Mouse (Mus musculus) c-Kit-negative CD71-positive TER-119-positive erythroid progenitor cells, embryonic 14.5 days (primary cell): Measurements from ENCODE around the gene Snapin.
A peak's percentile ranks its signal among the peaks of the same experiment; 100 is the strongest.

Source experiments
- DNase-seq: peaks from one replicate; pipeline ENCODE4 v3.0.0-alpha.2; 2013; ENCODE audit warnings: low read depth, low spot score

Gene Snapin

DNA sequence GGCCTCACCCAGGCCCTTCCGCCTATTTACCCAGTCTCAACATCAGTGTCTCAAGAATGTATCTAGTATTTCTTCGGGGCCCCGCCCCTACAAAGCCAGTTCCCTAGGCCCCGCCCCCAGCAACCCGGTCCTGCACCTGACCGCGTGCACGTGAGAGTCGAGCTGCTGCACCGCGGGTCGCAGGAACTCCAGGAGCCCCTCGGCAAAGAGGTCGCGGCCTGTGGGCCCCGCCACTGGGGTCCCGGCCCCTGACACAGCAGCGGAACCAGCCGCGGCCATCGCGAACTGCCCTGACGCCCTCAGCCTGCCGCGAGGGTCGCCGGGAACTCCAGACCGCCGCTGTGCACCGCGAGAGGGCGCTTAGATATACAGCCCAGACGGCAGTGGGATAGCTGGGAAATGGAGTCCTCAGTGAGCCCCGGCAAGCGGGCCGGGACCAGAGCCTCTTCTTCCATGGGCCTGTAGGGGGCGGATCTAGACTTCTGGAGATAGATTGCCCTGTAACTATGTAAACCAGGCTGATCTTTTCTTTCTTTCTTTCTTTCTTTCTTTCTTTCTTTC, at the start of gene Snapin:
Snapin (minus strand) TSS at position 338 of the 561 bp plus-strand sequence.
- DNase-seq: peak; percentile 89

DNA sequence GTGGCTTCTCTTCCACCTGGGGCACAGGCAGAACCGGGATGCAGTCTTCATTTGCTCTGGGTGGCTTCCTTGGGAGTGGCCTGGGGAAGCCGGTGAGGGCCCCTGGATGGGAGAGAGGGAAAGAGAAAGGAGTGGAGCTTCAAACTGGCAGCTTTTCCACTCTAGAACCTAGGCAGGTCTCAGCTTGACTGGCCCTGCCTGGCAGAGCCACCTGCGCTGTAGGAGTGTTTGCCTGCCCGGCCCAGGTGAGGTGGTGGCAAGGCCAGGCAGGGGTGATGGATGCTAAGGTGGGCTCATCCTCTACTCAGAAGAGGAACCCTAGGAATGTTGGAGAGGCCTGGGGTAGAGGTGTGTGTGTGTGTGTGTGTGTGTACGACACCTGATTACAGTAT, 47.1 kb upstream of the Snapin start:
- no peak for DNase-seq

- no peak for DNase-seq
Observed at GRCm38 (mm10) chr3:90537141-90537904, 46.5 kb upstream of the Snapin start, which contains the start of gene S100a16. Gene S100a16 (plus strand): TSS chr3:90537254.

DNA sequence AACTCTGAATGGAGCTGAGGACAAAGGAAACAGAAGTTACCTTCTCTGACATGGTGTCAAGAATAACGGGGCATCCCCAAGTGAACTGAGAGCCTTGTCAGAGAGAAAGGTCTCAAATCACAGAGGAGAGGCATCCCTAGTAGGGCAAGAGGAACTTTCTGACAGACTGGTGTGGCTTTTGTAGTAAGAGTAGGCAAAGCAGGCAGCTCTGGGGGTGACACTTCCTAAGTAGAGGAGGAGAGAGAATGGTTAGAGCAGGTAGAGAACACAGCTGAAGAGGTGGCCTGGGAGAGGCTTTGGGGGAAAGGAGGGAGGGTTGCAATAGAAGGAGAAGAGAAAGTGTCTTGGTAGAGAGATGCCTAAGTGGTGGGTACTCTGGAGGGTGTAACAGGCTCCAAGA, 44.6 kb upstream of the Snapin start:
- DNase-seq: no peak

DNA sequence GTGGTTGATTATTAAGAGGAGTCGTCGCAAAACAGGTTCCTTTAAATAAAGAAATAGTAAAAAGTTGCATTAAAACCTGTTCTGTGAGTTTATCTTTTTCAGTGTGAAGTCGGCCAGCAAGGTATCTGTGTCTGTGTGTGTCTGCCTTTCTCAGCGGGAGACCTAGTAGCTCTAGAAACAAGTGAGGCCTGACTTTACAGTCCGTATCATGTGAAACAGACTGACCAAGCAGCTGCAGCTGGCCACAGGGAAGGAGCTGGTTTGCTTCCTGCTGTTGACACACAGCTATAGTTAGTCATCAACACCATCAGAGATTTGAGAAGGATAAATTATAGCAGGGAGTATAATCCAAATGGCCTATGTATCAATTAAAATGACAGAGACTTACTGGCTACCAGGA, 40.9 kb upstream of the Snapin start:
- no peak for DNase-seq

DNA sequence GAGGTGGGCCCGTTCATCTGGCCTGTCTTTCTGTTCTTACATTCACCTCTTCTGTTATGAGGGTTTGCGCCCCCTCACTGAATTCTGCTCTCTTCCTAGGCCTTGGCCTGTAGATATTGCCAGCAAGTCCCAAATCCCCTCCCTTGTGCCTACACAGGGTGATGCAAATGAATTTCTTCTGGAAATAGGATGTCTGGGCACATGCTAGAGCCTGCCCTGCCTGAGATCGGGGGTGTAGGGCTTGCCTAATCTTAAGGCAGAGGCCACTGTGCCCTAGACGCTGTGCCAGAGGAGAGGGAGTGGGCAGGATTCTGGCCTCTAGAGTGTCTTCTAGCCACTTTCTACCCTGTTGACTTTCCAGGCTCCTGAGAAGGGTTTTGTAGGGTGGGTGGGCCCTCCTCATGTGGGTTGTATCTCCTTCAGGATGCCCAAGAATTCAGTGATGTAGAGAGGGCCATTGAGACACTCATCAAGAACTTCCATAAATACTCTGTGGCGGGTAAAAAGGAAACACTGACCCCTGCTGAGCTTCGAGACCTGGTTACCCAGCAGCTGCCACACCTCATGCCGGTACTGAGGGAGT, 36.5 kb upstream of the Snapin start:
- no peak for DNase-seq

GRCm38 (mm10) chr3:90526580-90526979, 35.7 kb upstream of the Snapin start, which contains the start of gene S100a14:
Gene S100a14 (plus strand): TSS chr3:90526856.
- no peak for DNase-seq

- DNase-seq: no peak
Observed at GRCm38 (mm10) chr3:90526076-90526475, 35.2 kb upstream of the Snapin start.

- DNase-seq: no peak
Observed at GRCm38 (mm10) chr3:90525421-90525820, 34.6 kb upstream of the Snapin start.

- DNase-seq: no peak
Observed at GRCm38 (mm10) chr3:90517711-90518110, 26.9 kb upstream of the Snapin start.

DNA sequence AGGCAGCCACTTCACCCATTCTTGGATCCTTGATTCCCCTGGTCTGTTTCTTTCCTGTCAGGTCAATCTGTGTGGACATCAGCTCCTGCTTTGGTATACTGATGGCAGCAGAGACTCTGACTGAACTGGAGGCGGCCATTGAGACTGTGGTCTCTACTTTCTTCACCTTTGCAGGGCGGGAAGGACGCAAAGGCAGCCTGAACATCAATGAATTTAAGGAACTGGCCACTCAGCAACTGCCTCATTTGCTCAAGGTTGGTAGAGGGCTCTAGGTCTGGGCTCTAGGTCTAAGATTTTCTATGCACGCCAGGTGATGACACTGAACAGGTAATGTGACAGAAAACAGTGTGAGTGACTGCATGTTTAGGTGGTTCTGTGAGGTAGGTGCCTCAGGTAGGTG, 25.0 kb upstream of the Snapin start:
- no peak for DNase-seq

DNA sequence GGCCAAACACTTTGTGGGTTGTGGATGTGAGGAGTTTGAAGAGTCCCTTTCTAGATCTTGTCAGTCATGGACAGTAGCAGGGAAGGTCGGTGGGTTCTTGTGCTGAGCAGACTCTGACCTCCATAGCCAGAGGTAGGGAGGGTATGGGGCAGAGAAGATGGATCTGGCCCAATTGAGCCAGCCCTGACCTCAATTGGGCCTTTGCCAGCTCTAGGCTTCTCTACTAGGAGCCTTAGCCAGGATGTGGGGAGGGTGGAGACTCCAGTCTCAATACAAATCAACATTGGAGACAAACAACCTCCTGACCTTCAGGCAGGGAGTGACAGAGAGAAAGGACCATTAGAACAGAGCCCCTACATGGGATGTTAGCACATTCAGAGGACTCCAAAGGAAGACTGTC, 24.4 kb upstream of the Snapin start:
- DNase-seq: no peak

DNA sequence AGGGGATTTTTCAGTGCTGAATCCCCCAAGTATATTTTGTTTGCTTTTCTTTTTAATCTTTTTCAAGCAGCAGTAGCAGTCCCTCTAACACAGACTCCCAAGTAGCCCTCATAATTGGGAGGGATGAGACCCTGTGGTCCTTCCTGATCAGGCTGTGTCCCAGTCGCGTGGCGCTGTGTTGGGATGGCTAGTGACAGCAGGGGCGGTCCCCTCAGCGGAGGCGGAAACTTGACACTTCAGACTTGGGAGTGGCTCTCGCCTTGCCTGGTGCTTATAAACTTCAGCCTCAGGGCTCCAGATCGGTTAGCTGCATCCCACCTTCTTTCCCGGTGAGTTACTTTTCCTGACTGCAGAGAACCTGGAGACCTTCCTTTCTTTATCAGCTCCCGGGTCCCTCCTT, 23.9 kb upstream of the Snapin start:
- DNase-seq: peak; percentile 40

- no peak for DNase-seq
Observed at GRCm38 (mm10) chr3:90513796-90514590, 23.2 kb upstream of the Snapin start, which contains the start of the genes S100a1 and S100a13. Gene S100a1 (minus strand): TSS chr3:90514392. Gene S100a13 (plus strand): TSS chr3:90514435.

DNA sequence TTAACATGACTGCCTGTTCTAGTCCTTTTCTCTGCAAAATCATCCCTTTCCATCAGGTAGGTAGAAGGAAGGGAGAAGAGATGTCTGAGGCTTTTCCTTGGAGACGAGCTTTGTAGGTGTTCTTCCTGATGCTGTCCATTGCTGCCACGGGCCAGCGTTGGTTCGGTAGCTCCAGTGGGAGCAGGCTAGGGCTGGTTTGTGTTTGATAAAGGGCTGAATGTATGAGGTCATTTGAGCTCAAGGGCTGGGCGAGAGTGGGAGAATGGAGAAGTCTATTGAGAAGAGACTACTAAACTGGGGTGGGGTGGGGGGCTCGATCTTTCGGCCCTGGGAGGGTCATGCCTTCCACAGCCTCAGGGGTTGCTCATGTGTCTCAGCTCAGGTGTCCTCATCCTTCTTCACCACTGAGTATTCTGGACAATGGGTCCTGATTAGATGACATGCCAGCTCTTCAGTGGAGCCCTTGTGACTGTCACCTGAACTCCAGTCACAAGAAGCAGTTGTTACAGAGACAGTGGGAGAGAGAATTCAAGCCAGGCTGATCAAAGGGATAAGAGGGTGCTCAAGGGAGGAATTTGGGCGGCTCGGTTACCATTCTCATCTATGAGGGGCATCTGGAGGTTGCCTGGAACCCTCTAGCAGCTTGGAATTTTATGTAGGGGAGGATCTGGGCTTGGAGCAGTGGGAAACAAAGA, 22.3 kb upstream of the Snapin start:
- no peak for DNase-seq

GRCm38 (mm10) chr3:90512276-90512675, 21.4 kb upstream of the Snapin start:
- DNase-seq: no peak

DNA sequence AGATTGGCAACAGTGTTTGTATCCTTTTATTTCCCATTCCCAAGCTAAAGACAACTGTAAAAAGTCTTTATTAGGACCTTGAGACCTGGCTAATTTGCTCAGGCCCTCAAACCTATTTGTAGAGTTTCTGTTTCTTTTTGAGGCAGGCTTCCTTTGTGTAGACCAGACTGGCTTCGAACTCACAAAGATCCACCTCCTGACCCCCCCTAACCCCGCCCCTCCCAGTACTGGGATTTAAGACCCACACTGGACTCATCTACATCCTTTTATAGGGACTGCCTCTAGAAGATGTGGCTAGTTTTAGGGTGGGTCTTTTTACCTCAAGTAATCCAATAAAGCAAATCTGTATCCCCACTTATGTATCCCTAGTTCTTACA, 18.9 kb upstream of the Snapin start:
- no peak for DNase-seq

DNA sequence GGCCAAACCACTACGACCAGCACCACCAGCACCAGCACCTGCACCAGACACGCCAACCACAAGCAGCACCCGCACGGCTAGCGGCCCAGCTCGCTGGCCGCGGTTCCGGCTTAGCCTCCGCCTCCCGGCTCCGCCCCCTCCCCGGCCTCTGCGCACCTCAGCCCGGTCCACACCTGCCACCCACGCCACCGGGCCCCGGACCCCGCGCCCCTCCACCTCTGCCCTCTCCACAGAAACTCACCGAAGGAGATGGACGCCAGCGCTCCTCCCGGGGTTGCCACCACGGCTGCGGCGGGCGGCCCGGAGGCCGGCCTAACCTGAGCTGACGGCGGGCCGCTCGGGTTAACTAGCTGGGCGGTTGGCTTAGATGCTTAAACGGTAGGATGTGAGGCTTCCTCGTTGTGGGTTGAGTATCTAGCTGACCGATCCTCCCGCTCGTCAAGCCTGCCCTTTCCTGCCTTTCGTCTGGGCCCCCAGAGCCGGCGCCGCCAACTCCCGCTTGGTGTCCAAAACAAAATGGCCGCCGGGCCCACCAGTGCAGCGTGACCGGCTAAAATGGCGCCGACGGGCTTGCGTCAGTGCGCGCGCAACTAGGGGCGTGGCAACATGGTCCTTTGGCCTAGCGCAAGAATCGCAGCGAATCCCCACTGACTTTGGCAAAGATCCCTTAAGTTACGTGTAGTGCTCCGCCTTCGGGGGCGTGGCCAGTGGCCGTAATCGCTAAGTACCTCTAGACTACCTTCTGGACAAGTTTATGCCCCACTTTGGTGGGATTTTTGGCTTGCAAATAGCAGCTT, 18.3 kb upstream of the Snapin start, which contains the start of gene Chtop:
Chtop (minus strand) TSS at position 549 of the 797 bp plus-strand sequence.
- peak; percentile 100 for DNase-seq

GRCm38 (mm10) chr3:90508287-90508949, 17.6 kb upstream of the Snapin start:
- DNase-seq: no peak

DNA sequence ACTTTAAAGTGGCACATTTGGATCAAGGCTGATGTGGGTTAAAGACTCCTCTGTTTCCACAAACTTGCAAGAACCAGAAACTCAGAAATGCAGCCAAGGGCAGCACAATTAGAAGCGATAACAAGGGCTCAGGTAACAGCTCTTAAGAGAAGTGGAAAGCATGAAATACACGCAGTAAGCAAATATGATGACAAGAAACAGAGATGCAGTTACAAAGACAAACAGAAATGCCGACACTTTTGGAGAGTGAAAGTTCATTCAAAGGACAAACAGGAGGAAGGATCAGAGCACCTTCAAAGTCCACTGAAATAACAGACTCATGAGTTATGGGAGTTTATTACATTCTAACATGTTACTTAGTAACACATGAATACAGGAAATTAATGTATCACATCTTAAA, 15.5 kb upstream of the Snapin start:
- DNase-seq: no peak
